Mouse (Mus musculus) G1E (cell line): ENCODE measurements around the gene Mpnd.

Experiments used
- CTCF ChIP-seq: IDR thresholded peaks from 2 replicates; pipeline ENCODE4 v1.5.1; 2012; ENCODE audit warnings: low read depth, low read length, inconsistent platforms, mixed read lengths
- GATA1 ChIP-seq: IDR thresholded peaks from 2 replicates; pipeline ENCODE4 v1.6.1; 2012; ENCODE audit warnings: borderline replicate concordance, low read length, inconsistent platforms, mixed read lengths
- GATA2 ChIP-seq: IDR thresholded peaks from 2 replicates; pipeline ENCODE4 v1.6.1; 2012; ENCODE audit warnings: low read depth, low read length, inconsistent platforms, borderline replicate concordance
- POLR2AphosphoS5 ChIP-seq: IDR thresholded peaks from 2 replicates; pipeline ENCODE4 v1.6.1; 2012; ENCODE audit warnings: low read depth, low read length, inconsistent platforms; ENCODE audit not compliant: insufficient replicate concordance
- TAL1 ChIP-seq: conservative IDR thresholded peaks from 2 replicates; pipeline ENCODE4 v1.6.1; 2012; ENCODE audit warnings: low read depth, low read length, inconsistent platforms, mixed read lengths

GRCm38 (mm10) chr17:55960791-55961190 lies 44.7 kb upstream of the Mpnd start:
- TF ChIP-seq CTCF (no peak), GATA1 (no peak), TAL1 (no peak), GATA2 (no peak), POLR2AphosphoS5 (no peak)
